Mouse (Mus musculus) spleen, adult 2 months (tissue): ENCODE measurements around the gene Dcaf15.

Experiments
- CTCF ChIP-seq: fragments of 200-500 bp; IDR thresholded peaks from 2 replicates; pipeline ENCODE4 v1.5.1; 2011; ENCODE audit warnings: mild to moderate bottlenecking, inconsistent platforms; ENCODE audit not compliant: insufficient read depth, insufficient read length, insufficient replicate concordance; ENCODE audit errors: extremely low read depth
- POLR2A ChIP-seq: fragments of 200-500 bp; IDR thresholded peaks from 2 replicates; pipeline ENCODE4 v1.6.1; 2011; ENCODE audit warnings: low read depth, low read length, inconsistent platforms

GRCm38 (mm10) chr8:84063861-84064610 lies 40.5 kb downstream of the Dcaf15 start:
- TF ChIP-seq CTCF (no peak), POLR2A (no peak)
